Mouse (Mus musculus): ENCODE measurements around the gene Me1. TPM values are rescaled to one million over a fixed set of nuclear protein-coding genes. Genes with fewer than 3 reads are reported as not detected.

The Me1 gene
- polyA plus RNA-seq (2017; shearing (Covaris generic)) = not detected

DNA sequence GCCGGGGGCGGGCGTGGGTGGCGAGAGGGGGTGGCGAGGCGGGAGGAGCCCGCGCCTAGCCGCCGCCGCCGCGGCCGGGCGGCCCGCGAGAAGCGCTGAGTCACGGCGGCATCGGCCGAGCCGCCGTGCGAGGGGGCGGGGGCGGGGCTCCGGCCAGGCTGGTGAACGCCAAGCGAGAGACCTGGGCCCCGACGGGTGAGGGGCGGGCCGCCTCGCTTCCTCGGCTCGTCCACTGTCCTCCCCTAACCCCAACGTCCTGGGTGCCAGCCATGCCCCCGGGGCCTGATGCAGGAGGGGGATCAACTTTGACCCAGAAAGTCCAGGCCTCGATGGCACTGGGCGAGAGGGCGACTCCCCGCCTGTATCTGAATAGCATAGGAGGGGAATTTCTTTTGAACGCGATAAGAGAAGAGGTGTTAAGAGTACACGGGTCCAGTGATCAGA, at the start of gene Me1:
Me1 (minus strand) TSS at position 136 of the 444 bp plus-strand sequence.

DNA sequence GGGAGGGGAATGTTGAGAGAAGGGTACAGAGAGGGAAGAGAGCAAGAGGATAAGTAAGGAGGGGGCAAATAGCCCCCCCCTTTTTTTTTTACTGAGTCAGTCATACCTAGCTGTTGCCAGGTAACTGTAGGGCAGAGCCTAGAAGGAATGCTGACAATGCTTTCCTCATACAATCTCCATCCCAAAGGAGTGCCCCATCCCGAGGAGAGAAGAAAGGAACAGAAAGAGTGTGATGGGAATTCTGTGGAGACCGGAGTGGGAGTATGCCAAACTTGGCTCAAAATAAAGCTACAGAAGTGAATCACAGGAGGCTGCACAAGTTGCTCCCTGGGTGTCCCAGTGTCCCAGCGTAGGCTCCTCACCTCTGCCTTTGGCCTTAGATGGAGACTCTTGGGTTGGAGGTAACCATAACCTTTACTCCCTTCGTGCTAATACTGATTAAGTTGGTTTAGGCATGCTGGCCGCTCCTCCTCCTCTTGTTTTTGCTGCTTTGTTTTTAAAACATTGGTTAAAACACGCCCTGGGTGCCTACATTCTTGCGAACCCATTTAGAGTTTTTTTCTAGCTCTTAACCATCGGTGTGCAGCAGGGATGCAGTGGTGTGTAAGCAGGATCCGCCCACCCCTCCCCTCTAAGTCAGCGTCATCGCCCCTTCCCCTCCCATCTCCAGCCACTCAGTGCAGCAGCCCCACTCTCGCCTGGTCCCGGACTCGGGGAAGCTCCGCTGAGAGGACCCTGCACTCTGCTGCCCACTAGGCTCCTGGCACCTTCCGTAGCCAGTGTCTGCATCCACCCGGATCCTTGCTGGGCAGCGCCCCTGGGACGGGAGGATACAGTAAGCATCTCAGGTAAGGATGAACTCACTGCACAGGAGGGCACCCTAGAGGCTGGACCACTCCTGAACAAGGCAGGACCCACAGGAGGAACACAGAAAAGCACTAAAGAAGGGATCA, 47.5 kb upstream of the Me1 start, which contains the start of gene Prss35:
Prss35 (plus strand) TSS at position 691 of the 953 bp plus-strand sequence.

GRCm38 (mm10) chr9:86571540-86572135, 124.1 kb downstream of the Me1 start, which contains the start of the genes Pgm3 and Rwdd2a:
TSS of gene Pgm3 (minus strand) at chr9:86571842.
TSS of gene Rwdd2a (plus strand) at chr9:86571991.

Other genes starting within 250 kb of the Me1 start
- gene Ube2cbp, start 231.0 kb downstream of the Me1 start, polyA plus RNA-seq (2017; shearing (Covaris generic)) = 3.7 TPM
- gene Dop1a, start 228.8 kb downstream of the Me1 start, polyA plus RNA-seq (2017; shearing (Covaris generic)) = 42.0 TPM
- 20.5 TPM for gene Pgm3, start 124.1 kb downstream of the Me1 start, polyA plus RNA-seq (2017; shearing (Covaris generic))
- gene Rwdd2a, start 124.0 kb downstream of the Me1 start, polyA plus RNA-seq (2017; shearing (Covaris generic)) = 4.3 TPM
- gene Prss35, start 47.7 kb upstream of the Me1 start, polyA plus RNA-seq (2017; shearing (Covaris generic)) = not detected
- not detected for gene Snap91, start 184.7 kb upstream of the Me1 start, polyA plus RNA-seq (2017; shearing (Covaris generic))